Mouse (Mus musculus): Measurements from ENCODE around the gene Nr2f2.
A peak's percentile ranks its signal among the peaks of the same experiment; 100 is the strongest.

Nr2f2 gene

GRCm38 (mm10) chr7:70364798-70365197 is 1.7 kb downstream of the Nr2f2 start:
- no peak for DNase-seq

- no peak for DNase-seq
Observed at GRCm38 (mm10) chr7:70363351-70363750, 3.2 kb downstream of the Nr2f2 start.

- DNase-seq, result no peak
Observed at GRCm38 (mm10) chr7:70362526-70363170, 3.9 kb downstream of the Nr2f2 start.

GRCm38 (mm10) chr7:70361383-70362364 is 4.9 kb downstream of the Nr2f2 start:
- DNase-seq, result peak; percentile 75

GRCm38 (mm10) chr7:70360611-70361382 is 5.7 kb downstream of the Nr2f2 start:
- peak; percentile 22 for DNase-seq

GRCm38 (mm10) chr7:70359791-70360581 is 6.5 kb downstream of the Nr2f2 start:
- peak; percentile 19 for DNase-seq

GRCm38 (mm10) chr7:70358848-70359591 is 7.5 kb downstream of the Nr2f2 start:
- no peak for DNase-seq

- DNase-seq, result no peak
Observed at GRCm38 (mm10) chr7:70358020-70358847, 8.3 kb downstream of the Nr2f2 start.

GRCm38 (mm10) chr7:70357516-70358019 is 9.0 kb downstream of the Nr2f2 start:
- no peak for DNase-seq

GRCm38 (mm10) chr7:70356691-70357515 is 9.6 kb downstream of the Nr2f2 start:
- no peak for DNase-seq

GRCm38 (mm10) chr7:70355691-70356568 is 10.6 kb downstream of the Nr2f2 start:
- no peak for DNase-seq

GRCm38 (mm10) chr7:70355357-70355620 is 11.2 kb downstream of the Nr2f2 start:
- DNase-seq, result no peak

GRCm38 (mm10) chr7:70354606-70355356 is 11.8 kb downstream of the Nr2f2 start:
- no peak for DNase-seq

- no peak for DNase-seq
Observed at GRCm38 (mm10) chr7:70353151-70353550, 13.4 kb downstream of the Nr2f2 start.

GRCm38 (mm10) chr7:70352617-70353016 is 13.9 kb downstream of the Nr2f2 start:
- DNase-seq, result no peak

- DNase-seq, result no peak
Observed at GRCm38 (mm10) chr7:70351981-70352560, 14.5 kb downstream of the Nr2f2 start.

- DNase-seq, result no peak
Observed at GRCm38 (mm10) chr7:70350781-70351551, 15.6 kb downstream of the Nr2f2 start.

Data from cerebellum, adult 9-11 months (tissue).